Mouse (Mus musculus) gastrocnemius, postnatal 10 days (tissue): ENCODE results near the gene Lysmd2. TPM values are rescaled to one million over a fixed set of nuclear protein-coding genes. Genes with fewer than 3 reads are reported as not detected.

ENCODE experiments used
- total RNA-seq, 2 experiments: library from RNA; stranded (reverse); gene quantifications; 2 replicates each; pipeline ENCODE4 v1.2.3; 2021

The Lysmd2 gene
- total RNA-seq, 2 experiments from 2014 or later = 9.9 to 10.7 TPM

Other genes starting within 250 kb of the Lysmd2 start
- gene Mapk6, start 215.7 kb upstream of the Lysmd2 start, total RNA-seq = 10 to 100 TPM; 36.7 to 44.2 TPM
- 10 to 100 TPM; 23.7 to 25.6 TPM for gene Leo1, start 184.2 kb upstream of the Lysmd2 start, total RNA-seq
- gene Tmod3, start 66.1 kb upstream of the Lysmd2 start, total RNA-seq = 10 to 100 TPM; 42.1 to 43.5 TPM
- 10 to 100 TPM; 11.7 to 14.2 TPM for gene Tmod2, start 14.4 kb upstream of the Lysmd2 start, total RNA-seq
- gene Scg3, start 58.3 kb downstream of the Lysmd2 start, total RNA-seq = 1 to 10 TPM; 2.6 to 2.7 TPM
- gene Bmp5, start 149.6 kb downstream of the Lysmd2 start, total RNA-seq = 1 to 10 TPM; 3.8 to 5.3 TPM